Mouse (Mus musculus) heart, postnatal 0 days (tissue): ENCODE results near the gene Sema6d.

Experiments used
- CTCF ChIP-seq: IDR thresholded peaks from 2 replicates; pipeline ENCODE4 v1.5.1; 2016; ENCODE audit warnings: antibody characterized with exemption, control low read depth, low read depth
- EP300 ChIP-seq: IDR thresholded peaks from 2 replicates; pipeline ENCODE4 v1.6.1; 2016; ENCODE audit warnings: antibody characterized with exemption, low read depth

GRCm38 (mm10) chr2:124530441-124530840 is 440.7 kb downstream of the Sema6d start:
- no peak for TF ChIP-seq CTCF
- no peak for TF ChIP-seq EP300
